Mouse (Mus musculus): ENCODE measurements around the gene Tfr2.

DNA sequence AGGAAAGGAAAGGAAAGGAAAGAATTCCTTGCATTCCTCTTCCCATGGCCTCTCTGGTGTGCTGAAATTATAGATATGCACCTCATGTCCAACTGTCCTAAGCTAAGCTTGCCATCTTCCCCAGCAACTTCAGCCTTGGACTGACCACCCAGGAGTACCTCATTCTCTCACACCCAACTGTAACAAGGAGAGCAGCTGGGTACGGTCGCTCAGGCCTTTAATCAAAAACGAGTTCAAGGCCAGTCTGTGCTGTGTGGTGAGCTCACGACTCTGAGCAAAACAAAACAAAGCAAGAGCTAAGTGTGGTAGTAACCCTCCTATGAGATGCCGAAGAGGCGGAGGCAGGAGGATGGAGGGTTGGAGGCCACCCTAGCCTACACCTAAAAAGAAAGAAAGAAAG lies 28.6 kb upstream of the Tfr2 start:
- TF ChIP-seq POLR2A (IDR thresholded peaks at IDR 0.05; ENCODE audit: extremely low read depth, insufficient read depth, low read length) (no peak), CTCF (IDR thresholded peaks at IDR 0.05; ENCODE audit: extremely low read depth, insufficient read depth, low read length) (no peak)
